Mouse (Mus musculus) megakaryocyte-erythroid progenitor cell, adult 5-6 weeks (primary cell): ENCODE data around the gene 1110032F04Rik. TPM values are rescaled to one million over a fixed set of nuclear protein-coding genes. Genes with fewer than 3 reads are reported as not detected.
A peak's percentile ranks its signal among the peaks of the same experiment; 100 is the strongest.

Experiments used
- ATAC-seq: replicated peaks from 2 replicates; pipeline ENCODE4 v1.8.0; 2016; ENCODE audit warnings: mild to moderate bottlenecking, inconsistent platforms; ENCODE audit not compliant: severe bottlenecking, poor library complexity, low FRiP score, low TSS enrichment
- total RNA-seq, 2 experiments: library from RNA; stranded (forward) in 1 of 2; stranded (reverse) in 1 of 2; fragments of 200-1000, 215-1000 nt in 1 of 2; fragments of >200 nt in 1 of 2; fragmentation: Nextera tagmentation in 1 of 2; gene quantifications; 2 replicates each; pipeline ENCODE4 v1.2.3; 2014 to 2017

1110032F04Rik gene
- total RNA-seq (2014; fragmentation: Nextera tagmentation) (1.5 and 4.0 TPM in 2 replicates), total RNA-seq (2017) (0.91 and 3.1 TPM in 2 replicates)

GRCm38 (mm10) chr3:68869211-68869690 lies at the start of gene 1110032F04Rik:
Gene 1110032F04Rik, plus strand, starts transcription at chr3:68869586.
- peak; percentile 56 for ATAC-seq

GRCm38 (mm10) chr3:68821406-68821805 lies 48.0 kb upstream of the 1110032F04Rik start:
- no peak for ATAC-seq

- ATAC-seq, result no peak
Observed at GRCm38 (mm10) chr3:68821926-68822341, 47.5 kb upstream of the 1110032F04Rik start.

DNA sequence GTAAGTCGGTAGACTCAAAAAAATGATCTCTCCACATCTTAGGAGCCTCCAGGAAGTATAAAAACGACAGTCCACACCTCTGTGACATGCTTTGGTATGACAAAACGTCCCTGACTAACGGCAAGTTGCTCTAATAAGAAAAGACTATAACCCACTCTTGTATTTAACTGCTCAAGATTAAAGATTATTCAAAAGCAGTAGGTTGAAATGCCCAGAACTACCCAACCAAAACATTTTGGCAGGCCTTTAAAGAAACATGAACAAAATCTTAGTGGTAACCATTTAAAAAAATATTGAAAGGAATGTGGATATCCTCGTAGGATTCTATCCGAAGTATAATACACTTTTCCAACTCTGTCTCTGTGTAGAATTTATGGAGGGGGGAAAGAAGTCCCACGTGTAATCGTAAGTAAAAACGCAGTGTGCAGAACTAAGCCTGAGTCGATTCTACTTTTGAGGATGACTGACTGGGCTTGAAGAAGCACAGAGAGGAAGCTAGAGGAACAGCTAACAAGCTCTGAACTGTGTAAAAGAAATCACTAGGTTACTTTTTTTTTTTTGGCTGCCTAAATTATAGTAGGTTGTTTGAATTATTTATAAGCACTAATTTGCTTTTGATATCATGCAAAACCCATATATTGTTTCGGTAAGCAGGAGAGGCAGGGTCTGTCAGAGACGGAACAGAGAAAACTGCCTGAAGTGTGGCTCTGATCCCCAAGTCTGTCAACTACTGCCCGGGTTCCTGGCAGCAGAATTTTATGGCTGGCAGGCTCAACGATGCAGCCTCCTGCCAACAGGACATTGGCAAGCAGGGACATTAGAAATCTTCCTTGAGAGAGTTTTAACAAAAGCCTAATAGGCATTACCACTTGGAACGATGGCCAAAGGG lies 45.3 kb upstream of the 1110032F04Rik start:
- ATAC-seq, result no peak

DNA sequence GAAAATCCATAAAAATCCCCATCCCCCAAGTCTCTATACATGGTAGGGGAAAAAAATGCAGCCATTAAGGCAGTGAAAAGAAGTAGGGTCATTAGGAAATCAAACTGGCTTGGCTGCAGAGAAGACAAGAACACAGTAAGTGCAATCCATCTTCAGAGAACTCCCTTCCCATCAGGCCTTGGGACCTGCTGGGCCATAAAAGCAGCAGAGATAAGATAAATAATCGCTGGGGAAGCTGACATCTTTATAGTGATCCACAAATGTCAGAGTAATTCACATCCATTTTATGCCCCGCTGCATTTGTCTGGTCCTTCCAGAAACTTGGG lies 44.7 kb upstream of the 1110032F04Rik start:
- no peak for ATAC-seq

DNA sequence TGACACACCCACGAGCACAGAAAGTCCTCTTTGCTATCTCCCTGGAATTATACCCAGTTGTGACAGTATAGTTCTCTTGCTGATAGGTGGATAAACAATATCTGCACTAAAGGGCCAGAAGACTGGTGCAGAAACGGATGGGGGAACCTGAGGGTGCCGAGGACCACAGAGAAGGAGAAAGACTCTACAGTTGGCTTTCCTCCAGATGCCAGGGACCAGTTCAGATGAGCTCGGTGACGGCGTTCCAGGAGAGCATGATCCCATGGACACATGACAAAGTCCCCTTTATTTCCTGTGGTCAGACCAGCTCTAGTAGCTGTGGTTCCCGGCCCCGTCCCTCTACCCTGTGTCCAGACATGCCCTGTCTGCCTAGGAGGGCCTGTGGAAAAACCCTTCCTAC lies 44.2 kb upstream of the 1110032F04Rik start:
- no peak for ATAC-seq

GRCm38 (mm10) chr3:68827671-68828070 lies 41.7 kb upstream of the 1110032F04Rik start:
- ATAC-seq, result no peak

DNA sequence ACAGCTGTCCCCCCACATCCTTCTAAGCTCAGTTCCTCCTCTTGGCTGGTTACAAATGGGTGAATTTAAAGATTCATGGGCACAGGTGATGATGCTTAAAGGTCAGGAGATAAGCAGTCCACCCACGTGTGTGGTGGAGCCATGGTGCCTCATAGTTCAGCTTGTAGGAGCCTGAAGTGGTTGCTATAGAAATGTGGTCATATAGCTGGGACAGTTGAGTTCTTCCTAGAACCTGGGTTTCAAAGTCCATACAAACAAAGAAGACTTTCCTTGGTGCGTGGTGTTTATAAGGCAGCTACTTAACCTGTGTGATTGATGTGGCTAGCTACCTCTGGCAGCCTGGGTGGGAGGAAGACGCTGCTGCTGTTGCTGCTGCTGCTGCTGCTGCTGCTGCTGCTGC lies 39.4 kb upstream of the 1110032F04Rik start:
- ATAC-seq, result no peak

GRCm38 (mm10) chr3:68836857-68837499 lies 32.4 kb upstream of the 1110032F04Rik start:
- no peak for ATAC-seq

GRCm38 (mm10) chr3:68840206-68840605 lies 29.2 kb upstream of the 1110032F04Rik start:
- no peak for ATAC-seq

DNA sequence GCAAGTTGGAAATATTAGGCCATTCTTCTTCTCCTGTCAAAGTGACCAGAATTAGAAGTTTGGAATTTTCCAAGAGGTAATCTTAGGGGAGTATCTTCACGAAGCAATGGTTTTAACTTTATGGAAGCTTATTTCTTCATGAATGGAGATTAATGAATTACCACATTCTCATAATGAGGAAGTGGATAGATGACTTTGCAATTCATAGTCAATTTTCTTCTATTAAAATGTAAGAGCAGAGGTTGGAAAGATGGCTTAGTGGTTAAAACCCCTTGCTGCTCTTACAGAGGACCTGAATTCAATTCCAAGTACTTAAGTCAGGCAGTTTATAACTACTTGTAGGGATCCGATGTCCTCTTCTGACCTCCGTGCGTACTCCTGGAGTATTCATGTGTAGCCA lies 25.4 kb upstream of the 1110032F04Rik start:
- ATAC-seq, result no peak

- no peak for ATAC-seq
Observed at GRCm38 (mm10) chr3:68848323-68848722, 21.1 kb upstream of the 1110032F04Rik start.

DNA sequence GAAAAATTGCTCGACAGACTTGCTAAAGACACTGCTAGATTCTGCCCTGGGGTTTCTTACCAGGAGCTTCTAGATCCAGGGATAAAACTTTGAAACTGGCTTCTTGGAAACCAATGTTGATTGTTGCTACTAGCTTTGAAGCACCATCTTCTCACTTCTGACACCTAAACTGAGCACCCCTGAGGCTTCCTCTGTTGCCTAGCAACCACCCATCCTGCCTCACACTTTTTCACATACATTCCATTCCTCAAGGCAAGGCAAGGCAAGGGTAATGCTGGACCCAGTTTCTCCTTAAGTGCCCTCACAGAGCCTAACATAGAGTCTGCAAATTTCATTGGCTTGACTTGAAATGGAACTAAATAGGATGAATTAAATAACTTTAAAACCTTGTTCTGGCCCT lies 17.0 kb upstream of the 1110032F04Rik start:
- no peak for ATAC-seq

- ATAC-seq, result peak; percentile 42
Observed at GRCm38 (mm10) chr3:68869691-68870567, 543 bp downstream of the 1110032F04Rik start.

DNA sequence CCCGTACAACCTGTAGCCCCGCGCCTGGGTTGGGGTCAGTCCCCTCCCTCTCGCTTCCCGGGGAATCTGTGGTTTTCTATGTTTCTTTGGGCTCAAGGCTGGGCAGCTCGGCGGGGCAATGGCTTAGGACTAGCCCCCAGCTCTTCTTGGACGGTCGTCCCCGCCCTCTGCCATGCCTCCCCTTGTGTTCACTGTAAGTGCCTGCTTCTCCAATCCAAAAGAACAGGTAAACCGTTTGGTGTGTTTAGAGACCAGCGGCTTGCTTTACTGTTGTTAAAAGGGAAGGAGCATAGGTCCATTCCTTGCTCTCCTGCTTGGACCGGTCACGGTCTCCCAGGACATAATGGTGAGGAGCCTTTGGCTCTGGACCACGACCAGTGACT lies 1.2 kb downstream of the 1110032F04Rik start:
- ATAC-seq, result no peak; the same call in 1 of the 2 replicates

- ATAC-seq, result peak; percentile 84
Observed at GRCm38 (mm10) chr3:68874079-68874478, 4.7 kb downstream of the 1110032F04Rik start.

DNA sequence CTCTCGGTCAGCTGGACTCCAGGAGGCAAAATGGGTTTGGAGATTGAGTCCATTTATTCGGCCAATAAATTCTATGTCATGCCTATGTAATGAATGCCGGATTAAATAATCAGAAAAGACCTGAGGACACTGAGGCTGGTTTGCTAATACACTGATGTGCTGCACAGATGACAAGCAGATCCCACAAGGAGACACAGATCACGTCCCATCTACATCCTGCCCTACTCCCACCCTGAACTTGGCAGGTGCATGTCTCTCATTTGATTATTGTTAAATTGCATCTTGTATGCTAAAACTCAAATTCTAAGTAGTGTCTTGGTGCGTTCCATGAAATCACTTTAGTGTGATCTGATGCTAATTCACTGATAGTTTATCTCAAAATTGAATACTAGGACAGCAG lies 17.5 kb downstream of the 1110032F04Rik start:
- no peak for ATAC-seq

- ATAC-seq, result no peak
Observed at GRCm38 (mm10) chr3:68895426-68895825, 26.0 kb downstream of the 1110032F04Rik start.

- ATAC-seq, result no peak
Observed at GRCm38 (mm10) chr3:68897154-68897553, 27.8 kb downstream of the 1110032F04Rik start.

DNA sequence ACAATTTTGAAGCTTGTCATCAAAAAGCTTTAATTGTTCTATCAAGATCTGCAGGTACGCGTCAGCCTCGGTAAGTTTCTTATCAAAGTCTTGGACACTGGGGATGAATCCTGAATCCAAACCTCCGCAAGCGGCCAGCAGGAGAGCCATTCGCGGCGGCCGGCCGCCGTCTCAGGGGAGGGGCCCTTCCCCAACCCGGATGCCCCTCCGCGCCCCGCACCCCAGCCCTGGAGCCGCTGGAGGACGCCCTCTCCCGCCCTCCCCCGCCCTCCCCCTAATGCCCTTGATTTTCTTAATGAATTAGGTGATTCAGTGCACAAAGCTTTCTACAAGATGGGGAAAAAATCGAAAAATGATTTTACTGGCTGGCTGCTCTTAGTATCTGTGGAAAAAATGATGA lies 33.2 kb downstream of the 1110032F04Rik start:
- 0 out of 2 replicates have a peak, but pooled peaks have one; percentile 57 for ATAC-seq
